Mouse (Mus musculus) right cerebral cortex, postnatal 4 days (tissue): ENCODE results near the gene Idua.
"Not testable (repeated sequence)": the region's sequence is repeated elsewhere in the genome, so short reads cannot be mapped to it uniquely, and the experiment has no call there.

Experiments used
- DNase-seq: peaks from one replicate; pipeline ENCODE4 v3.0.0-alpha.2; 2022

Gene Idua

GRCm38 (mm10) chr5:108659698-108660631 lies at the start of gene Idua:
TSS of gene Idua (plus strand) at chr5:108660331.
- DNase-seq: no peak

GRCm38 (mm10) chr5:108610426-108610825 lies 49.7 kb upstream of the Idua start:
- DNase-seq: no peak

GRCm38 (mm10) chr5:108621870-108622269 lies 38.3 kb upstream of the Idua start:
- DNase-seq: no peak

- no peak for DNase-seq
Measured at GRCm38 (mm10) chr5:108626050-108626660, 34.0 kb upstream of the Idua start.

GRCm38 (mm10) chr5:108628891-108629633 lies 31.1 kb upstream of the Idua start:
- no peak for DNase-seq

GRCm38 (mm10) chr5:108629634-108630483 lies 30.3 kb upstream of the Idua start, which contains the start of the genes Gak and Tmem175:
TSS of gene Gak (minus strand) at chr5:108629755.
TSS of gene Tmem175 (plus strand) at chr5:108629770.
- peak; percentile 88 for DNase-seq

GRCm38 (mm10) chr5:108633676-108634075 lies 26.5 kb upstream of the Idua start:
- no peak for DNase-seq

GRCm38 (mm10) chr5:108634088-108634487 lies 26.0 kb upstream of the Idua start:
- not testable (repeated sequence) for DNase-seq

- no peak for DNase-seq
Measured at GRCm38 (mm10) chr5:108636172-108636571, 24.0 kb upstream of the Idua start.

GRCm38 (mm10) chr5:108643674-108644073 lies 16.5 kb upstream of the Idua start:
- no peak for DNase-seq

- no peak for DNase-seq
Measured at GRCm38 (mm10) chr5:108645651-108646342, 14.3 kb upstream of the Idua start.

- DNase-seq: no peak
Measured at GRCm38 (mm10) chr5:108646343-108646660, 13.8 kb upstream of the Idua start.

- no peak for DNase-seq
Measured at GRCm38 (mm10) chr5:108647311-108647710, 12.8 kb upstream of the Idua start.

GRCm38 (mm10) chr5:108647820-108648465 lies 12.2 kb upstream of the Idua start:
- no peak for DNase-seq

- no peak for DNase-seq
Measured at GRCm38 (mm10) chr5:108648937-108649576, 11.1 kb upstream of the Idua start.

- no peak for DNase-seq
Measured at GRCm38 (mm10) chr5:108650341-108650740, 9.8 kb upstream of the Idua start.

GRCm38 (mm10) chr5:108651136-108651720 lies 8.9 kb upstream of the Idua start:
- DNase-seq: no peak

GRCm38 (mm10) chr5:108651823-108652222 lies 8.3 kb upstream of the Idua start:
- no peak for DNase-seq

- DNase-seq: no peak
Measured at GRCm38 (mm10) chr5:108653341-108653740, 6.8 kb upstream of the Idua start.

GRCm38 (mm10) chr5:108654444-108654990 lies 5.6 kb upstream of the Idua start:
- no peak for DNase-seq
